Mouse (Mus musculus): Measurements from ENCODE around the gene Gm10775. TPM values are rescaled to one million over a fixed set of nuclear protein-coding genes. Genes with fewer than 3 reads are reported as not detected.

The Gm10775 gene
- polyA plus RNA-seq, 1 experiment from 2014 or later, result not detected

- H3K4me1 ChIP-seq (ENCODE audit: control insufficient read depth, insufficient read depth, low read length), result peaks cover 5% of the 10 kb centered on the region; the same call in 1 of the 2 replicates
- DNase-seq (ENCODE audit: low spot score), result no peak
- no peaks in the 10 kb centered on the region for H3K27me3 ChIP-seq (replicated peaks; ENCODE audit: control insufficient read depth, insufficient read depth, low read length)
- H3K4me3 ChIP-seq (ENCODE audit: low read depth, low read length), result no peak overlapping the region
- H3K4me2 ChIP-seq (ENCODE audit: low read depth, low read length), result no peak overlapping the region
- H3K9me3 ChIP-seq (ENCODE audit: control insufficient read depth, low read length), result peaks cover 52% of the 10 kb centered on the region
- peaks cover 20% of the 10 kb centered on the region for H3K36me3 ChIP-seq (ENCODE audit: control insufficient read depth, insufficient read depth, low read length)
- no peak overlapping the region for H3K27ac ChIP-seq (replicated peaks; ENCODE audit: low read depth, low read length)
- WGBS, result 93% methylated on average over 4 of the region's 4 CpGs
- no peak overlapping the region for H3K9ac ChIP-seq (ENCODE audit: low read depth, low read length)
- ATAC-seq (ENCODE audit: low read depth), result no peak
These were observed 16.1 kb upstream of the Gm10775 start for GRCm38 (mm10) chr13:65243273-65243672.

GRCm38 (mm10) chr13:65258175-65258954, 974 bp upstream of the Gm10775 start:
- H3K4me1 ChIP-seq (ENCODE audit: control insufficient read depth, insufficient read depth, low read length), result no peaks in the 10 kb centered on the region
- peak overlapping the region; percentile 18; the same call in 1 of the 2 replicates for H3K4me3 ChIP-seq (ENCODE audit: low read depth, low read length)
- no peaks in the 10 kb centered on the region; the same call in 1 of the 2 replicates for H3K27me3 ChIP-seq (replicated peaks; ENCODE audit: control insufficient read depth, insufficient read depth, low read length)
- DNase-seq (ENCODE audit: low spot score), result peak; percentile 58
- peak overlapping the region; percentile 40 for H3K4me2 ChIP-seq (ENCODE audit: low read depth, low read length)
- H3K36me3 ChIP-seq (ENCODE audit: control insufficient read depth, insufficient read depth, low read length), result 0 out of 2 replicates have a peak, but pooled peaks cover 15% of the 10 kb centered on the region
- H3K27ac ChIP-seq (replicated peaks; ENCODE audit: low read depth, low read length), result no peak overlapping the region
- WGBS, result 30% methylated on average over 34 of the region's 36 CpGs
- ATAC-seq (ENCODE audit: low read depth), result peak; percentile 63
- no peak overlapping the region for H3K9ac ChIP-seq (ENCODE audit: low read depth, low read length)
- H3K9me3 ChIP-seq (ENCODE audit: control insufficient read depth, low read length), result peaks cover 65% of the 10 kb centered on the region

GRCm38 (mm10) chr13:65262086-65262485, 2.7 kb downstream of the Gm10775 start:
- Histone ChIP-seq H3K27me3 (replicated peaks; ENCODE audit: control insufficient read depth, insufficient read depth, low read length) (no peaks in the 10 kb centered on the region; the same call in 1 of the 2 replicates), H3K36me3 (ENCODE audit: control insufficient read depth, insufficient read depth, low read length) (peaks cover 30% of the 10 kb centered on the region; the same call in 1 of the 2 replicates), H3K9ac (ENCODE audit: low read depth, low read length) (no peak overlapping the region), H3K4me1 (ENCODE audit: control insufficient read depth, insufficient read depth, low read length) (no peaks in the 10 kb centered on the region), H3K27ac (replicated peaks; ENCODE audit: low read depth, low read length) (no peak overlapping the region), H3K4me3 (ENCODE audit: low read depth, low read length) (no peak overlapping the region), H3K4me2 (ENCODE audit: low read depth, low read length) (no peak overlapping the region), H3K9me3 (ENCODE audit: control insufficient read depth, low read length) (peaks cover 89% of the 10 kb centered on the region)
- ATAC-seq (ENCODE audit: low read depth) (no peak), DNase-seq (ENCODE audit: low spot score) (no peak)
- WGBS, result 90% methylated on average over 5 of the region's 5 CpGs

- Histone ChIP-seq H3K27me3 (replicated peaks; ENCODE audit: control insufficient read depth, insufficient read depth, low read length) (no peaks in the 10 kb centered on the region), H3K27ac (replicated peaks; ENCODE audit: low read depth, low read length) (peak overlapping the region; percentile 84), H3K4me3 (ENCODE audit: low read depth, low read length) (peak overlapping the region; percentile 63), H3K4me2 (ENCODE audit: low read depth, low read length) (peak overlapping the region; percentile 52), H3K9me3 (ENCODE audit: control insufficient read depth, low read length) (peaks cover 50% of the 10 kb centered on the region), H3K9ac (ENCODE audit: low read depth, low read length) (peak overlapping the region; percentile 74), H3K36me3 (ENCODE audit: control insufficient read depth, insufficient read depth, low read length) (peaks cover 19% of the 10 kb centered on the region), H3K4me1 (ENCODE audit: control insufficient read depth, insufficient read depth, low read length) (peaks cover 5% of the 10 kb centered on the region; the same call in 1 of the 2 replicates)
- peak; percentile 39; the same call in 1 of the 2 replicates for ATAC-seq (ENCODE audit: low read depth)
- 16% methylated on average over 9 of the region's 9 CpGs for WGBS
- DNase-seq (ENCODE audit: low spot score), result no peak
These were observed 18.6 kb downstream of the Gm10775 start for GRCm38 (mm10) chr13:65277994-65278382.

GRCm38 (mm10) chr13:65278383-65279341, 19.3 kb downstream of the Gm10775 start, which contains the start of gene Zfp369:
Gene Zfp369, plus strand, starts transcription at chr13:65278814.
- peaks cover 44% of the 10 kb centered on the region for H3K9me3 ChIP-seq (ENCODE audit: control insufficient read depth, low read length)
- H3K9ac ChIP-seq (ENCODE audit: low read depth, low read length), result peak within 1 kb of the TSS; percentile 74
- peaks cover 13% of the 10 kb centered on the region for H3K36me3 ChIP-seq (ENCODE audit: control insufficient read depth, insufficient read depth, low read length)
- under 1% methylated on average over 50 of the region's 50 CpGs for WGBS
- H3K4me3 ChIP-seq (ENCODE audit: low read depth, low read length), result peak within 1 kb of the TSS; percentile 63
- ATAC-seq (ENCODE audit: low read depth) (peak; percentile 99), DNase-seq (ENCODE audit: low spot score) (peak; percentile 98)
- peak within 1 kb of the TSS; percentile 52 for H3K4me2 ChIP-seq (ENCODE audit: low read depth, low read length)
- H3K27me3 ChIP-seq (replicated peaks; ENCODE audit: control insufficient read depth, insufficient read depth, low read length), result no peaks in the 10 kb centered on the region
- H3K27ac ChIP-seq (replicated peaks; ENCODE audit: low read depth, low read length), result peak within 1 kb of the TSS; percentile 84
- H3K4me1 ChIP-seq (ENCODE audit: control insufficient read depth, insufficient read depth, low read length), result peaks cover 5% of the 10 kb centered on the region; the same call in 1 of the 2 replicates

- Histone ChIP-seq H3K27ac (replicated peaks; ENCODE audit: low read depth, low read length) (no peak overlapping the region), H3K9me3 (ENCODE audit: control insufficient read depth, low read length) (peaks cover 76% of the 10 kb centered on the region)
- WGBS, result 90% methylated on average over 2 of the region's 2 CpGs
These were observed 27.4 kb downstream of the Gm10775 start for GRCm38 (mm10) chr13:65286771-65287170.

GRCm38 (mm10) chr13:65296354-65296753, 37.0 kb downstream of the Gm10775 start:
- over 99% methylated on average over 4 of the region's 4 CpGs for WGBS
- H3K27me3 ChIP-seq (replicated peaks; ENCODE audit: control insufficient read depth, insufficient read depth, low read length), result no peaks in the 10 kb centered on the region
- H3K4me1 ChIP-seq (ENCODE audit: control insufficient read depth, insufficient read depth, low read length), result no peaks in the 10 kb centered on the region
- H3K4me3 ChIP-seq (ENCODE audit: low read depth, low read length), result no peak overlapping the region
- H3K9me3 ChIP-seq (ENCODE audit: control insufficient read depth, low read length), result peaks cover 71% of the 10 kb centered on the region
- ATAC-seq (ENCODE audit: low read depth) (no peak), DNase-seq (ENCODE audit: low spot score) (no peak)
- no peak overlapping the region for H3K4me2 ChIP-seq (ENCODE audit: low read depth, low read length)
- no peak overlapping the region for H3K27ac ChIP-seq (replicated peaks; ENCODE audit: low read depth, low read length)
- H3K36me3 ChIP-seq (ENCODE audit: control insufficient read depth, insufficient read depth, low read length), result peaks cover 63% of the 10 kb centered on the region
- no peak overlapping the region for H3K9ac ChIP-seq (ENCODE audit: low read depth, low read length)

More at GRCm38 (mm10) chr13:65286771-65287170, 27.4 kb downstream of the Gm10775 start:
- DNase-seq (ENCODE audit: low spot score) (no peak), ATAC-seq (ENCODE audit: low read depth) (no peak)
- H3K27me3 ChIP-seq (replicated peaks; ENCODE audit: control insufficient read depth, insufficient read depth, low read length), result no peaks in the 10 kb centered on the region
- no peaks in the 10 kb centered on the region for H3K4me1 ChIP-seq (ENCODE audit: control insufficient read depth, insufficient read depth, low read length)
- H3K9ac ChIP-seq (ENCODE audit: low read depth, low read length), result no peak overlapping the region
- no peak overlapping the region for H3K4me2 ChIP-seq (ENCODE audit: low read depth, low read length)
- H3K36me3 ChIP-seq (ENCODE audit: control insufficient read depth, insufficient read depth, low read length), result peaks cover 78% of the 10 kb centered on the region
- H3K4me3 ChIP-seq (ENCODE audit: low read depth, low read length), result no peak overlapping the region

All from embryonic facial prominence, embryonic 14.5 days (tissue).